Mouse (Mus musculus): ENCODE data around the gene 1700010B08Rik. TPM values are rescaled to one million over a fixed set of nuclear protein-coding genes. Genes with fewer than 3 reads are reported as not detected.

The 1700010B08Rik gene
- polyA plus RNA-seq, 1 experiment from 2014 or later: not detected

GRCm38 (mm10) chr2:173725819-173726218 is 6.6 kb downstream of the 1700010B08Rik start:
- Histone ChIP-seq H3K9me3 (replicated peaks; ENCODE audit: control insufficient read depth, low read length) (no peaks in the 10 kb centered on the region), H3K4me1 (ENCODE audit: control insufficient read depth, insufficient read depth, low read length) (0 out of 2 replicates have a peak, but pooled peaks cover 7% of the 10 kb centered on the region), H3K4me3 (ENCODE audit: low read depth, low read length) (no peak overlapping the region), H3K36me3 (ENCODE audit: control insufficient read depth, insufficient read depth, low read length) (no peaks in the 10 kb centered on the region), H3K27me3 (ENCODE audit: control insufficient read depth, insufficient read depth, low read length) (no peaks in the 10 kb centered on the region), H3K9ac (ENCODE audit: low read depth, low read length) (no peak overlapping the region), H3K27ac (ENCODE audit: low read depth, low read length) (no peak overlapping the region), H3K4me2 (no peak overlapping the region)
- no peak for ATAC-seq (replicated peaks; ENCODE audit: insufficient number of reproducible peaks, low FRiP score, low TSS enrichment)
- WGBS (ENCODE audit: insufficient replicate concordance): 89% methylated on average over 4 of the region's 4 CpGs

GRCm38 (mm10) chr2:173730444-173730966 is 11.3 kb downstream of the 1700010B08Rik start:
- Histone ChIP-seq H3K9me3 (replicated peaks; ENCODE audit: control insufficient read depth, low read length) (no peaks in the 10 kb centered on the region), H3K4me3 (ENCODE audit: low read depth, low read length) (no peak overlapping the region), H3K9ac (ENCODE audit: low read depth, low read length) (no peak overlapping the region), H3K4me2 (peak overlapping the region; percentile 35), H3K27me3 (ENCODE audit: control insufficient read depth, insufficient read depth, low read length) (no peaks in the 10 kb centered on the region), H3K27ac (ENCODE audit: low read depth, low read length) (peak overlapping the region; percentile 41; the same call in 1 of the 2 replicates), H3K4me1 (ENCODE audit: control insufficient read depth, insufficient read depth, low read length) (0 out of 2 replicates have a peak, but pooled peaks cover 7% of the 10 kb centered on the region), H3K36me3 (ENCODE audit: control insufficient read depth, insufficient read depth, low read length) (no peaks in the 10 kb centered on the region)
- ATAC-seq (replicated peaks; ENCODE audit: insufficient number of reproducible peaks, low FRiP score, low TSS enrichment): peak; percentile 58; the same call in 1 of the 2 replicates
- WGBS (ENCODE audit: insufficient replicate concordance): 12% methylated on average over 9 of the region's 9 CpGs

GRCm38 (mm10) chr2:173734426-173734825 is 15.2 kb downstream of the 1700010B08Rik start:
- Histone ChIP-seq H3K4me3 (ENCODE audit: low read depth, low read length) (no peak overlapping the region), H3K9ac (ENCODE audit: low read depth, low read length) (no peak overlapping the region), H3K27me3 (ENCODE audit: control insufficient read depth, insufficient read depth, low read length) (no peaks in the 10 kb centered on the region), H3K36me3 (ENCODE audit: control insufficient read depth, insufficient read depth, low read length) (no peaks in the 10 kb centered on the region), H3K4me2 (no peak overlapping the region), H3K4me1 (ENCODE audit: control insufficient read depth, insufficient read depth, low read length) (peaks cover 12% of the 10 kb centered on the region), H3K9me3 (replicated peaks; ENCODE audit: control insufficient read depth, low read length) (no peaks in the 10 kb centered on the region), H3K27ac (ENCODE audit: low read depth, low read length) (no peak overlapping the region)
- ATAC-seq (replicated peaks; ENCODE audit: insufficient number of reproducible peaks, low FRiP score, low TSS enrichment): no peak
- 57% methylated on average over 2 of the region's 2 CpGs for WGBS (ENCODE audit: insufficient replicate concordance)

- Histone ChIP-seq H3K27ac (ENCODE audit: low read depth, low read length) (peak within 1 kb of the TSS; percentile 64; the same call in 1 of the 2 replicates), H3K9me3 (replicated peaks; ENCODE audit: control insufficient read depth, low read length) (no peaks in the 10 kb centered on the region), H3K27me3 (ENCODE audit: control insufficient read depth, insufficient read depth, low read length) (no peaks in the 10 kb centered on the region), H3K4me3 (ENCODE audit: low read depth, low read length) (peak within 1 kb of the TSS; percentile 82), H3K4me1 (ENCODE audit: control insufficient read depth, insufficient read depth, low read length) (peaks cover 5% of the 10 kb centered on the region), H3K4me2 (peak within 1 kb of the TSS; percentile 70), H3K36me3 (ENCODE audit: control insufficient read depth, insufficient read depth, low read length) (no peaks in the 10 kb centered on the region), H3K9ac (ENCODE audit: low read depth, low read length) (peak within 1 kb of the TSS; percentile 93)
- WGBS (ENCODE audit: insufficient replicate concordance): 1% methylated on average over 69 of the region's 70 CpGs
- ATAC-seq (replicated peaks; ENCODE audit: insufficient number of reproducible peaks, low FRiP score, low TSS enrichment): peak; percentile 100
Measured at GRCm38 (mm10) chr2:173737222-173737989, 18.2 kb downstream of the 1700010B08Rik start, which contains the start of gene Vapb. TSS of gene Vapb (plus strand) at chr2:173737511.

- no peak for ATAC-seq (replicated peaks; ENCODE audit: insufficient number of reproducible peaks, low FRiP score, low TSS enrichment)
- Histone ChIP-seq H3K27me3 (ENCODE audit: control insufficient read depth, insufficient read depth, low read length) (no peaks in the 10 kb centered on the region), H3K9me3 (replicated peaks; ENCODE audit: control insufficient read depth, low read length) (no peaks in the 10 kb centered on the region), H3K27ac (ENCODE audit: low read depth, low read length) (no peak overlapping the region), H3K9ac (ENCODE audit: low read depth, low read length) (peak overlapping the region; percentile 93), H3K4me3 (ENCODE audit: low read depth, low read length) (peak overlapping the region; percentile 82), H3K4me1 (ENCODE audit: control insufficient read depth, insufficient read depth, low read length) (peaks cover 5% of the 10 kb centered on the region), H3K4me2 (peak overlapping the region; percentile 70), H3K36me3 (ENCODE audit: control insufficient read depth, insufficient read depth, low read length) (no peaks in the 10 kb centered on the region)
- WGBS (ENCODE audit: insufficient replicate concordance): 66% methylated on average over 9 of the region's 9 CpGs
Measured at GRCm38 (mm10) chr2:173738232-173738631, 19.0 kb downstream of the 1700010B08Rik start.

GRCm38 (mm10) chr2:173739107-173739506 is 19.9 kb downstream of the 1700010B08Rik start:
- ATAC-seq (replicated peaks; ENCODE audit: insufficient number of reproducible peaks, low FRiP score, low TSS enrichment): no peak
- no peaks in the 10 kb centered on the region for H3K27me3 ChIP-seq (ENCODE audit: control insufficient read depth, insufficient read depth, low read length)
- H3K9me3 ChIP-seq (replicated peaks; ENCODE audit: control insufficient read depth, low read length): no peaks in the 10 kb centered on the region
- 86% methylated on average over 7 of the region's 7 CpGs for WGBS (ENCODE audit: insufficient replicate concordance)
- no peaks in the 10 kb centered on the region for H3K36me3 ChIP-seq (ENCODE audit: control insufficient read depth, insufficient read depth, low read length)
- no peak overlapping the region for H3K4me3 ChIP-seq (ENCODE audit: low read depth, low read length)
- no peak overlapping the region for H3K9ac ChIP-seq (ENCODE audit: low read depth, low read length)
- no peak overlapping the region for H3K4me2 ChIP-seq
- H3K4me1 ChIP-seq (ENCODE audit: control insufficient read depth, insufficient read depth, low read length): peaks cover 5% of the 10 kb centered on the region
- H3K27ac ChIP-seq (ENCODE audit: low read depth, low read length): no peak overlapping the region

GRCm38 (mm10) chr2:173742090-173742489 is 22.9 kb downstream of the 1700010B08Rik start:
- no peak overlapping the region for H3K4me2 ChIP-seq
- H3K27me3 ChIP-seq (ENCODE audit: control insufficient read depth, insufficient read depth, low read length): no peaks in the 10 kb centered on the region
- no peak overlapping the region for H3K27ac ChIP-seq (ENCODE audit: low read depth, low read length)
- no peak overlapping the region for H3K9ac ChIP-seq (ENCODE audit: low read depth, low read length)
- no peak overlapping the region for H3K4me3 ChIP-seq (ENCODE audit: low read depth, low read length)
- ATAC-seq (replicated peaks; ENCODE audit: insufficient number of reproducible peaks, low FRiP score, low TSS enrichment): no peak
- no peaks in the 10 kb centered on the region; the same call in 1 of the 2 replicates for H3K36me3 ChIP-seq (ENCODE audit: control insufficient read depth, insufficient read depth, low read length)
- H3K4me1 ChIP-seq (ENCODE audit: control insufficient read depth, insufficient read depth, low read length): peaks cover 8% of the 10 kb centered on the region
- no peaks in the 10 kb centered on the region; the same call in 1 of the 2 replicates for H3K9me3 ChIP-seq (replicated peaks; ENCODE audit: control insufficient read depth, low read length)
- WGBS (ENCODE audit: insufficient replicate concordance): 88% methylated on average over 13 of the region's 13 CpGs

- Histone ChIP-seq H3K4me3 (ENCODE audit: low read depth, low read length) (no peak overlapping the region), H3K27ac (ENCODE audit: low read depth, low read length) (no peak overlapping the region), H3K4me1 (ENCODE audit: control insufficient read depth, insufficient read depth, low read length) (peaks cover 8% of the 10 kb centered on the region), H3K36me3 (ENCODE audit: control insufficient read depth, insufficient read depth, low read length) (no peaks in the 10 kb centered on the region; the same call in 1 of the 2 replicates), H3K9me3 (replicated peaks; ENCODE audit: control insufficient read depth, low read length) (no peaks in the 10 kb centered on the region; the same call in 1 of the 2 replicates), H3K4me2 (no peak overlapping the region), H3K27me3 (ENCODE audit: control insufficient read depth, insufficient read depth, low read length) (no peaks in the 10 kb centered on the region), H3K9ac (ENCODE audit: low read depth, low read length) (no peak overlapping the region)
- 90% methylated on average over 9 of the region's 9 CpGs for WGBS (ENCODE audit: insufficient replicate concordance)
- no peak for ATAC-seq (replicated peaks; ENCODE audit: insufficient number of reproducible peaks, low FRiP score, low TSS enrichment)
Measured at GRCm38 (mm10) chr2:173742744-173743143, 23.5 kb downstream of the 1700010B08Rik start.
